Mouse (Mus musculus): ENCODE results near the gene Fgb.

Fgb gene

GRCm38 (mm10) chr3:82991963-82992362 is 57.7 kb downstream of the Fgb start:
- in situ Hi-C loops (cut with MseI, MboI): loop anchor here in 1 of 2 experiments (5.0 kb wide), 1 partner anchor 115 kb away; the partner anchor contains the start of gene Rbm46
